Mouse (Mus musculus) brown adipose tissue, adult 24 weeks (tissue): ENCODE results near the gene Ddost. TPM values are rescaled to one million over a fixed set of nuclear protein-coding genes. Genes with fewer than 3 reads are reported as not detected.

Source experiments
- H3K27ac ChIP-seq: fragments of 200-500 bp; replicated peaks from 2 replicates; pipeline ENCODE4 v1.5.1; 2012; ENCODE audit warnings: low read depth, mild to moderate bottlenecking, low read length
- H3K4me1 ChIP-seq: fragments of 200-500 bp; 2 replicates; pipeline ENCODE4 v1.6.1; 2012; ENCODE audit warnings: low read length, mixed read lengths; ENCODE audit not compliant: control insufficient read depth, insufficient read depth, insufficient read length
- H3K4me3 ChIP-seq: fragments of 200-500 bp; 2 replicates; pipeline ENCODE4 v1.5.1; 2012; ENCODE audit warnings: low read depth, mild to moderate bottlenecking, low read length, moderate library complexity; ENCODE audit not compliant: insufficient read depth
- polyA plus RNA-seq: library from polyadenylated mRNA; stranded (reverse); fragments of >200 nt; gene quantifications from 2 replicates; pipeline ENCODE4 v1.2.4, GENCODE M21; 2012; ENCODE audit not compliant: missing spikeins, insufficient read depth, insufficient read length

The Ddost gene
- polyA plus RNA-seq, 1 experiment = 40.6 TPM

- no peaks in the 10 kb centered on the region for H3K4me1 ChIP-seq
- H3K4me3 ChIP-seq = no peak overlapping the region
- no peak overlapping the region for H3K27ac ChIP-seq
These were observed 32.8 kb downstream of the Ddost start for GRCm38 (mm10) chr4:138337341-138337740.

- Histone ChIP-seq H3K4me1 (peaks cover 10% of the 10 kb centered on the region; the same call in 1 of the 2 replicates), H3K27ac (no peak overlapping the region), H3K4me3 (no peak overlapping the region)
These were observed 35.4 kb downstream of the Ddost start for GRCm38 (mm10) chr4:138339963-138340362.

- H3K27ac ChIP-seq = no peak overlapping the region
- peaks cover 12% of the 10 kb centered on the region; the same call in 1 of the 2 replicates for H3K4me1 ChIP-seq
- H3K4me3 ChIP-seq = no peak overlapping the region
These were observed 36.9 kb downstream of the Ddost start for GRCm38 (mm10) chr4:138341393-138341792.

GRCm38 (mm10) chr4:138342048-138342447, 37.5 kb downstream of the Ddost start:
- H3K4me1 ChIP-seq = peaks cover 12% of the 10 kb centered on the region; the same call in 1 of the 2 replicates
- H3K4me3 ChIP-seq = no peak overlapping the region
- no peak overlapping the region for H3K27ac ChIP-seq

- Histone ChIP-seq H3K27ac (no peak overlapping the region), H3K4me3 (no peak overlapping the region), H3K4me1 (peaks cover 12% of the 10 kb centered on the region; the same call in 1 of the 2 replicates)
These were observed 38.2 kb downstream of the Ddost start for GRCm38 (mm10) chr4:138342778-138343177.

- H3K4me3 ChIP-seq = no peak overlapping the region
- peaks cover 12% of the 10 kb centered on the region; the same call in 1 of the 2 replicates for H3K4me1 ChIP-seq
- no peak overlapping the region for H3K27ac ChIP-seq
These were observed 38.9 kb downstream of the Ddost start for GRCm38 (mm10) chr4:138343341-138343837.

GRCm38 (mm10) chr4:138344891-138345545, 40.5 kb downstream of the Ddost start:
- Histone ChIP-seq H3K4me3 (no peak overlapping the region), H3K27ac (peak overlapping the region; percentile 81), H3K4me1 (peaks cover 12% of the 10 kb centered on the region; the same call in 1 of the 2 replicates)

GRCm38 (mm10) chr4:138347280-138347679, 42.8 kb downstream of the Ddost start:
- Histone ChIP-seq H3K4me3 (no peak overlapping the region), H3K4me1 (peaks cover 12% of the 10 kb centered on the region; the same call in 1 of the 2 replicates), H3K27ac (no peak overlapping the region)

GRCm38 (mm10) chr4:138348716-138349115, 44.2 kb downstream of the Ddost start:
- H3K4me3 ChIP-seq = no peak overlapping the region
- no peak overlapping the region for H3K27ac ChIP-seq
- H3K4me1 ChIP-seq = peaks cover 5% of the 10 kb centered on the region; the same call in 1 of the 2 replicates

- no peaks in the 10 kb centered on the region for H3K4me1 ChIP-seq
- no peak overlapping the region for H3K27ac ChIP-seq
- H3K4me3 ChIP-seq = no peak overlapping the region
These were observed 47.3 kb downstream of the Ddost start for GRCm38 (mm10) chr4:138351821-138352220.

- no peak overlapping the region for H3K27ac ChIP-seq
- no peak overlapping the region for H3K4me3 ChIP-seq
These were observed 48.2 kb downstream of the Ddost start for GRCm38 (mm10) chr4:138352692-138353091.

GRCm38 (mm10) chr4:138353438-138354171, 49.1 kb downstream of the Ddost start:
- Histone ChIP-seq H3K4me1 (no peaks in the 10 kb centered on the region), H3K27ac (no peak overlapping the region), H3K4me3 (no peak overlapping the region)

More at GRCm38 (mm10) chr4:138352692-138353091, 48.2 kb downstream of the Ddost start:
- H3K4me1 ChIP-seq = no peaks in the 10 kb centered on the region

- Histone ChIP-seq H3K4me3 (no peak overlapping the region), H3K27ac (no peak overlapping the region), H3K4me1 (no peaks in the 10 kb centered on the region)
These were observed 51.0 kb downstream of the Ddost start for GRCm38 (mm10) chr4:138355496-138355895.

GRCm38 (mm10) chr4:138356141-138356540, 51.6 kb downstream of the Ddost start:
- H3K27ac ChIP-seq = no peak overlapping the region
- H3K4me3 ChIP-seq = no peak overlapping the region
- no peaks in the 10 kb centered on the region for H3K4me1 ChIP-seq

- Histone ChIP-seq H3K4me1 (no peaks in the 10 kb centered on the region), H3K27ac (no peak overlapping the region), H3K4me3 (no peak overlapping the region)
These were observed 52.0 kb downstream of the Ddost start for GRCm38 (mm10) chr4:138356551-138356950.
